Mouse (Mus musculus): ENCODE measurements around the gene Krt84. TPM values are rescaled to one million over a fixed set of nuclear protein-coding genes. Genes with fewer than 3 reads are reported as not detected.

Krt84 gene
- polyA plus RNA-seq, 1 experiment from 2014 or later: not detected

DNA sequence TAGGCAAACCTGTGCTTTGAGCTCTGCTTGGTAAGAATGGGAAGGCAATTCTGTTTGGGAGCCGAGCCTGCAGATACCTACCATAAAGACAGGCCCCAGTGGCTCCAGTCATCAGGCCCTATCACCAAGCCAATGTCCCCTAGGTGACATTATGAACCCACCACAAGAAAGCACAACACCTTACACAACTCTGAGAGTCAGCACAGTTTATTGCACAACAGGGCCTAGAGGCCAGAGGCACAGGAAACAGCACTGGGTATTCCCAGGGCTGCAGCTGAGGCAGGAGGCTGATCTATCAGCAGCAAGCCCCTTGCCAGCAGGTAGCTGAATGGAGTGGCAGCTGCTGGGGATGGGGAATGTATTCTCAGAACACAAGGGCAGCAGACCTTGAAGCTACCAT lies 47.7 kb downstream of the Krt84 start:
- H3K4me1 ChIP-seq (ENCODE audit: control insufficient read depth, insufficient read depth, low read length): no peaks in the 10 kb centered on the region
- no peaks in the 10 kb centered on the region for H3K9me3 ChIP-seq (replicated peaks; ENCODE audit: control insufficient read depth, low read length)
- no peak overlapping the region for H3K27ac ChIP-seq (ENCODE audit: low read depth, low read length)
- H3K4me3 ChIP-seq (ENCODE audit: low read depth, low read length): no peak overlapping the region
- no peak overlapping the region for H3K4me2 ChIP-seq (ENCODE audit: low read length)
- ATAC-seq: no peak
- H3K27me3 ChIP-seq (replicated peaks; ENCODE audit: control insufficient read depth, insufficient read depth, low read length): 0 out of 2 replicates have a peak, but pooled peaks cover under 1% of the 10 kb centered on the region
- 94% methylated on average over 1 of the region's 1 CpGs for WGBS
- DNase-seq (ENCODE audit: low spot score): no peak
- H3K36me3 ChIP-seq (ENCODE audit: control insufficient read depth, insufficient read depth, low read length): no peaks in the 10 kb centered on the region
- no peak overlapping the region for H3K9ac ChIP-seq (ENCODE audit: low read length)

DNA sequence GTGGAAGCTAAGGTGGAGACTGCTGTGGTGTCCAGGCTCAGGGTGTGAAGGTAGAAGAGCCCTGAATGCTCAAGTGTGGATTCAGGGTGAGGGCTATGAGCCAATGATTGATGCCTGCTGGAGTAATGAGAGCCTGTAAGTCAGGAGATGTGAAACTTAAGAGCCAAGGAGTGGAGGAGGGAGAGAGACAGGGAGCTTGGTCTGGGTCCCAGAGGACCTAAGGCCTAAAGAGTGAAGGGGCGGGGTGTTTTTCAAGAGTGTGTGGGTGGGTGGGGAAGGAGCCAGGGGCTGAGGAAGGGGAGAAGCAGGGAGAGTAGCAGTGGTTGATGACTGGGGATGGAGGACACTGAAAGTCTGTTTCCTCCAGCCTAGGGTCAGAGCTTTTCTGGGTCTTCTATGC lies 49.0 kb downstream of the Krt84 start:
- Histone ChIP-seq H3K9ac (ENCODE audit: low read length) (no peak overlapping the region), H3K4me3 (ENCODE audit: low read depth, low read length) (no peak overlapping the region), H3K4me2 (ENCODE audit: low read length) (no peak overlapping the region), H3K4me1 (ENCODE audit: control insufficient read depth, insufficient read depth, low read length) (peaks cover 7% of the 10 kb centered on the region; the same call in 1 of the 2 replicates), H3K9me3 (replicated peaks; ENCODE audit: control insufficient read depth, low read length) (no peaks in the 10 kb centered on the region), H3K27me3 (replicated peaks; ENCODE audit: control insufficient read depth, insufficient read depth, low read length) (0 out of 2 replicates have a peak, but pooled peaks cover 2% of the 10 kb centered on the region), H3K36me3 (ENCODE audit: control insufficient read depth, insufficient read depth, low read length) (no peaks in the 10 kb centered on the region), H3K27ac (ENCODE audit: low read depth, low read length) (no peak overlapping the region)
- 64% methylated on average over 1 of the region's 1 CpGs for WGBS
- no peak for ATAC-seq
- no peak for DNase-seq (ENCODE audit: low spot score)

DNA sequence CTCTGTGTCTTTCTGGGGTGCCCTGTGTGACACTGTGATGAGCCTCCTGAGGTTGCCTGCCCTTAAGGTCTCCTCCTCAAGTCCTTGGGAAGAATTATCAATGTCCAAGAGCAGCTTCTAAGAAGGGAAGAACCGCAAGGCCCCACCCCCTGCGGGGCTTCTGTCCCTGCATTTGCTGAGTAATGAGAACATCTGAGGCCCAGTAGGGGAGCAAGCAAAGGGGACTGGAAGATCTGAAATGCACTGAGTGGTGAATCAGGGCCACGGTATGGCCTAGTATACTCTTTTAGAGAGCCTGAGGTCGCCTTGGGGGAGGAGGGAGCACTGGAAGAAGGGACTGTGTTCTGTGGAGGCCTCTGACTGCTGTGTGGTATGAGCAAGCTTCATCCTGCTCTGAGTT lies 50.6 kb downstream of the Krt84 start:
- Histone ChIP-seq H3K4me3 (ENCODE audit: low read depth, low read length) (no peak overlapping the region), H3K9me3 (replicated peaks; ENCODE audit: control insufficient read depth, low read length) (no peaks in the 10 kb centered on the region), H3K27ac (ENCODE audit: low read depth, low read length) (no peak overlapping the region), H3K27me3 (replicated peaks; ENCODE audit: control insufficient read depth, insufficient read depth, low read length) (0 out of 2 replicates have a peak, but pooled peaks cover 2% of the 10 kb centered on the region), H3K36me3 (ENCODE audit: control insufficient read depth, insufficient read depth, low read length) (no peaks in the 10 kb centered on the region), H3K9ac (ENCODE audit: low read length) (no peak overlapping the region), H3K4me1 (ENCODE audit: control insufficient read depth, insufficient read depth, low read length) (peaks cover 7% of the 10 kb centered on the region; the same call in 1 of the 2 replicates), H3K4me2 (ENCODE audit: low read length) (no peak overlapping the region)
- no peak for DNase-seq (ENCODE audit: low spot score)
- ATAC-seq: no peak
- WGBS: 44% methylated on average over 4 of the region's 4 CpGs

DNA sequence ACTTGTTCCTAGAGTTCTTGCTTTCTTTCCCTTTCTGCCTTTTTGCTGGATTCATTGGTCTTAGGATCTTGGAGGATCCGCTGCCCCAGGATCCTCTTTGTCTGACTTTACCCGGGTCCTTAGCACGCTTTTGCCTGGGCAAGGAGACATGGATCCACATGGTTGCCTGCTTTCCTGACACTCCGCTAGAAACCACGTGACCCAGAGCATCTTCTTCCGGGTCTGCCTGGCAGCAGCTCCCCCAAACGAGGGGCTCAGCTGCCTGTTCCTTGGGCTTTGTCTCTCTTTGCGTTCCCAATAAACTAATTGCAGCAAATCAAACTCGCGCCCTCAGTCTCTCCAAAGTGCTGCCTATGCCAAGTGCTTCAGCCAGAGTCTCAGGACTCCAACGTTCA lies 53.0 kb downstream of the Krt84 start:
- H3K9ac ChIP-seq (ENCODE audit: low read length): peak overlapping the region; percentile 22
- peak; percentile 74 for ATAC-seq

DNA sequence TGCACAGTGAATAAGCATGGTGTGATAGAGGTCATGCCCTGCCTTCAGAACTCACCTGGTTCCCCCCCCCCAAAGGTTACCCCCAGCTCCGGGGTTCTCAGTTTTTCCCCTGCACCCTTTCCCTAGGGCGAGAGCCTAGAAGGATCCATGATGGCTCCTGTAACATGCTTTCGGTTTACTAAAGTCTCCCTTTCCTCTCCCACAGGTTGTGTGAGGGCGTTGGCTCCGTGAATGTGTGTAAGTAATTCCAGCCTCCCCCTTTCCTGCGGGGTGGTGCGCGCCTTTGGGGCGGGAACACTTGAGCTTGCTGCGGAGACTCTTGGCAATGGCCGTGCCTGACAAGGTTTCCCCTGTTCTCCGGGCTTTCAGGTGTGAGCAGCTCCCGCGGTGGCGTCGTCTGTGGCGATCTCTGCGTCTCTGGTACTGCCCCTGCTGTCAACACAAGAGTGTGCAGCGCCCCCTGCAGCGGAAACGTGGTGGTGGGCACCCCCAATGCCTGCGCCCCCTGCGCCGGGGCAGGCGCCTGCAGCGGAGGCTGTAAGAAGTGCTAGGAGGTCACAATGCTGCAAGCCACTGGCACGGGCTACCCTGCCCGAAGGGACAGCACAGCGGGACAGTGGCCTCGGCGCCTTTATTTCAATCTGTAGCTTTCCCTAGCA lies 53.5 kb downstream of the Krt84 start:
- H3K27ac ChIP-seq (ENCODE audit: low read depth, low read length): no peak overlapping the region
- peak; percentile 59 for DNase-seq (ENCODE audit: low spot score)
- H3K4me1 ChIP-seq (ENCODE audit: control insufficient read depth, insufficient read depth, low read length): peaks cover 7% of the 10 kb centered on the region; the same call in 1 of the 2 replicates
- H3K4me2 ChIP-seq (ENCODE audit: low read length): peak overlapping the region; percentile 61
- ATAC-seq: peak; percentile 46
- peak overlapping the region; percentile 22 for H3K9ac ChIP-seq (ENCODE audit: low read length)
- peak overlapping the region; percentile 24 for H3K4me3 ChIP-seq (ENCODE audit: low read depth, low read length)
- H3K9me3 ChIP-seq (replicated peaks; ENCODE audit: control insufficient read depth, low read length): no peaks in the 10 kb centered on the region
- no peaks in the 10 kb centered on the region for H3K36me3 ChIP-seq (ENCODE audit: control insufficient read depth, insufficient read depth, low read length)
- WGBS: 9% methylated on average over 31 of the region's 31 CpGs
- 0 out of 2 replicates have a peak, but pooled peaks cover 2% of the 10 kb centered on the region for H3K27me3 ChIP-seq (replicated peaks; ENCODE audit: control insufficient read depth, insufficient read depth, low read length)

More for the DNA sequence above, 53.0 kb downstream of the Krt84 start:
- Histone ChIP-seq H3K27me3 (replicated peaks; ENCODE audit: control insufficient read depth, insufficient read depth, low read length) (0 out of 2 replicates have a peak, but pooled peaks cover 2% of the 10 kb centered on the region), H3K4me1 (ENCODE audit: control insufficient read depth, insufficient read depth, low read length) (peaks cover 7% of the 10 kb centered on the region; the same call in 1 of the 2 replicates), H3K4me3 (ENCODE audit: low read depth, low read length) (peak overlapping the region; percentile 24), H3K4me2 (ENCODE audit: low read length) (peak overlapping the region; percentile 61), H3K27ac (ENCODE audit: low read depth, low read length) (no peak overlapping the region), H3K9me3 (replicated peaks; ENCODE audit: control insufficient read depth, low read length) (no peaks in the 10 kb centered on the region), H3K36me3 (ENCODE audit: control insufficient read depth, insufficient read depth, low read length) (no peaks in the 10 kb centered on the region)
- peak; percentile 66 for DNase-seq (ENCODE audit: low spot score)
- WGBS: 27% methylated on average over 11 of the region's 11 CpGs

Small RNA genes lying within 50 kb of the gene (microRNA-seq; reads per million reads assigned to microRNA genes)
- gene Gm44393: not detected
- not detected for gene Gm44460

Other genes with a start within 250 kb of the Krt84 start
- gene Atg101, start 248.5 kb downstream of the Krt84 start, polyA plus RNA-seq (2014; fragmentation: Nextera tagmentation; extraction: Ambion mirVana): 82.3 and 83.1 TPM in 2 replicates
- 0.25 TPM in 2 replicates for gene 6030408B16Rik, start 239.6 kb downstream of the Krt84 start, polyA plus RNA-seq (2014; fragmentation: Nextera tagmentation; extraction: Ambion mirVana)
- not detected in 2 replicates for gene Krt80, start 162.7 kb downstream of the Krt84 start, polyA plus RNA-seq (2014; fragmentation: Nextera tagmentation; extraction: Ambion mirVana)
- gene Krt7, start 121.8 kb downstream of the Krt84 start, polyA plus RNA-seq (2014; fragmentation: Nextera tagmentation; extraction: Ambion mirVana): 0.66 and 0.75 TPM in 2 replicates
- 0.12 TPM in 1 of 2 replicates, not detected in the other for gene Krt87, start 94.0 kb downstream of the Krt84 start, polyA plus RNA-seq (2014; fragmentation: Nextera tagmentation; extraction: Ambion mirVana)
- gene Krt88, start 85.1 kb downstream of the Krt84 start, polyA plus RNA-seq (2014; fragmentation: Nextera tagmentation; extraction: Ambion mirVana): not detected in 2 replicates
- not detected in 2 replicates for gene Krt81, start 69.1 kb downstream of the Krt84 start, polyA plus RNA-seq (2014; fragmentation: Nextera tagmentation; extraction: Ambion mirVana)
- gene Krt86, start 59.3 kb downstream of the Krt84 start, polyA plus RNA-seq (2014; fragmentation: Nextera tagmentation; extraction: Ambion mirVana): not detected in 2 replicates
- gene Krt83, start 41.3 kb downstream of the Krt84 start, polyA plus RNA-seq (2014; fragmentation: Nextera tagmentation; extraction: Ambion mirVana): not detected in 2 replicates
- not detected in 2 replicates for gene Gm49425, start 15.6 kb downstream of the Krt84 start, polyA plus RNA-seq (2014; fragmentation: Nextera tagmentation; extraction: Ambion mirVana)
- not detected in 2 replicates for gene Krt82, start 17.8 kb upstream of the Krt84 start, polyA plus RNA-seq (2014; fragmentation: Nextera tagmentation; extraction: Ambion mirVana)
- 0.09 and 0.10 TPM in 2 replicates for gene Krt90, start 30.1 kb upstream of the Krt84 start, polyA plus RNA-seq (2014; fragmentation: Nextera tagmentation; extraction: Ambion mirVana)
- 0.06 TPM in 1 of 2 replicates, not detected in the other for gene Krt75, start 41.1 kb upstream of the Krt84 start, polyA plus RNA-seq (2014; fragmentation: Nextera tagmentation; extraction: Ambion mirVana)
- not detected in 2 replicates for gene Gm5414, start 95.4 kb upstream of the Krt84 start, polyA plus RNA-seq (2014; fragmentation: Nextera tagmentation; extraction: Ambion mirVana)
- gene Gm5478, start 114.6 kb upstream of the Krt84 start, polyA plus RNA-seq (2014; fragmentation: Nextera tagmentation; extraction: Ambion mirVana): not detected in 2 replicates
- not detected in 2 replicates for gene Krt6b, start 147.5 kb upstream of the Krt84 start, polyA plus RNA-seq (2014; fragmentation: Nextera tagmentation; extraction: Ambion mirVana)
- not detected in 2 replicates for gene Krt6a, start 161.5 kb upstream of the Krt84 start, polyA plus RNA-seq (2014; fragmentation: Nextera tagmentation; extraction: Ambion mirVana)
- not detected in 2 replicates for gene Krt5, start 180.1 kb upstream of the Krt84 start, polyA plus RNA-seq (2014; fragmentation: Nextera tagmentation; extraction: Ambion mirVana)
- gene Krt71, start 210.3 kb upstream of the Krt84 start, polyA plus RNA-seq (2014; fragmentation: Nextera tagmentation; extraction: Ambion mirVana): not detected in 2 replicates

All from forebrain, embryonic 14.5 days (tissue).